Mouse (Mus musculus) cerebellum, postnatal 10 days (tissue): ENCODE measurements around the gene Cdc25b.

ENCODE experiments used
- DNase-seq, 2 experiments: peaks; one replicate each; pipeline ENCODE4 v3.0.0; 2021; ENCODE audit warnings: mixed read lengths in 2 of 2

The Cdc25b gene

GRCm38 (mm10) chr2:131232558-131232957 is 45.8 kb downstream of the Cdc25b start:
- DNase-seq: no peak

DNA sequence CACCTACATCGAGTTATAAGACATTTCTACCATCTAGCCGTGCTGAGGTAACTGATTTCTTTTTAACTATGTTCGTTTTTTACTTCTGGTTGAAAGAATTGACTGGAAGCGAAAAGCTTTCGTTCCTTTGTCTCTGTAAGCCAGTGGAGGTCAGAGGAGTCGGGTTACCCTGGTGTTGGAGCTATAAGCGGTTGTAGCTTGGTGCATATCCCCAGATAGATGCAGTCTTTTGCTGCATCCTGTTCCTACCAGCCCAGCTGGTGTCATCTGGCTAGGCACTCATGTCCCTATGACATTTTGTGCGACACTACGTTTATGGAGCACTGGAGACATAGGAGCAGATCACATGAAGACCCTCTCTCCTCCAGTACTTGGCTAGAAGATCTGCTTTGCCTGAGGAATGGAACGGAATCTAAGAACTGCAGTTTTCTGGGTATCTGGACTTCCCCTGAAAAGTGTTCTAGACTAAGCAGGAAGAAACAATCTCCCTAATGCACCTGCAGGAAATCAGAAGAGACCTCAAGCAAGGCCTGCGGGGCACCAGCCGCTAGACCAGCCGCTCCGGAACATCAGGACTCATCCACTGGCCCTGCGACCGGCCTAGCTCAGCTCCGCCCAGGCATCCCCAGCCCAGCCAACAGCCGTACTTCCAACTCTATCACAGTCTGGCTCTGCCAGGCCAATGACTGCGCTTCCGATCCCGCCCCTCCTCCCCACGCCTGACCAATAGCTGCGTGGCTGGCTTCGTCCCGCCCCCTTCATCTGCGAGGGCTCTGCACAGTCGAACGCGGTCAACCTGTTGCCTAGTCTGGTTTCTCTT is 46.8 kb downstream of the Cdc25b start, which contains the start of gene Mavs:
Gene Mavs, plus strand, starts transcription at position 757 of the 820 bp plus-strand sequence.
- peak; percentile 97 to 98 for DNase-seq

DNA sequence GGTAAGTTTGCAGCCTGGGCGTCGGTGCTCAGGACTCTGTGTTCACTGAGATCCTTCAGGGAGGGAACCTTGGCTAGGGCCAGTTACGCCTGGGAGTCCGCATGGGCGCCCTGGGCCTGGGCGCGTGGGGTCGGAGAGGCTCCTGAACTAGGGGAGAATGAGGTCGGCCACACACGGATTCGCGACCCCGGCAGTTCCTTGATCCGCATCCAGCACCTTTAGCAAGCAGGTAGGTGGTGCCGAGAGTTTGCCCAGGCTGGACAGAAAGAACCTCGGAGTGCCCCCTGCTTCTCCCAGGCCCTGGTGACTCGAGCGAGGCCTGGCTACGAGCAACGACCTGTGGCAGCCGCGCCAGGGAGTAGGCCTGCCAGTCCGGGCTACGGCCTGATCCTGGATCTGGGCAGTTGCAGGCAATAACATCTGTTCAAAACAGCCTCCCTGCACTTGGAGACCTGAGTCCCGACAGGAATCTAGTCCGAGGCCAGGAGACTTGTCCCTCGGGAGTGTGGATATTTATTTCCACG is 47.4 kb downstream of the Cdc25b start:
- no peak for DNase-seq

GRCm38 (mm10) chr2:131234970-131235635 is 48.4 kb downstream of the Cdc25b start:
- DNase-seq: no peak

DNA sequence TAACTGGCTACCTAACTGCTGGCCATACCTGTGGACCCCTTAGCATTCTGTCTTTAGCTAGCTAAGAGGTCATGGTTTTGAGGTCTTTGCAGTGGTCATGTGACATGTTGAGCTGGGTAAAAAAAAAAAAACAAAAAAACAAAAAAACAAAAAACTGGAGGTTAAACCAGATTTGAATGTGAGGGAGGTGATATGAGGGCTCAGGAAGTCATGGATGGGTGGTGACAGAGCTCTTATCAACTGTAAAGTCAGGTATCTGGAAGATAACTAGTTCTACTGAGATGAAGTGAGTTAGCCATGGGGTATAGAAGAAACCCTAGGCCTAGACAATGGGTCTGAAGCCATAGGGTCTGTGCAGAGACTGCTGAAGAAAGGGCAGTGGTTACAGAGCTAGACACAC is 55.4 kb downstream of the Cdc25b start:
- DNase-seq: no peak

DNA sequence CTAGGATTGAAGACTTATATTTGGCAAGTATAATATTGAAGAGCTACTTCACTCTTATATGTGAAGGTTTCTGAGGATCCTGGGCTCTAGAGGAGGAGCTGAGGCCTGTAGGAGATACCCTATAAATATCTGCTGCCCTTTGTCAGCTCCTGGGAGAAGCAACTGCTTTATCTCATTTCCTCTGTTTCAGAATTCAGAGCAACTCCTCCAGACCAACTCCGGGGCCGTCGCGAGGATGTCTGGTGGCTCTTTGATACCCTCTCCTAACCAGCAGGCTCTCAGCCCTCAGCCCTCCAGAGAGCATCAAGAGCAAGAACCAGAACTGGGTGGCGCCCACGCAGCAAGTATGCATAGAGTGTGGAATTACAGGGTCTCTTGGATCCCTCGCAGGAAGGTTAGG is 56.2 kb downstream of the Cdc25b start:
- DNase-seq: no peak
